Mouse (Mus musculus) kidney, adult 2 months (tissue): ENCODE measurements around the gene Dppa5a. TPM values are rescaled to one million over a fixed set of nuclear protein-coding genes. Genes with fewer than 3 reads are reported as not detected.
"Not testable (repeated sequence)": the region's sequence is repeated elsewhere in the genome, so short reads cannot be mapped to it uniquely, and the experiment has no call there.

ENCODE experiments used
- DNase-seq: peaks from one replicate; pipeline ENCODE4 v3.0.0; 2021
- H3K27ac ChIP-seq: fragments of 200-500 bp; 2 replicates; pipeline ENCODE4 v1.5.1; 2012; ENCODE audit warnings: low read depth, low read length, control low read depth, inconsistent platforms; ENCODE audit not compliant: insufficient read depth
- H3K27me3 ChIP-seq: fragments of 200-500 bp; replicated peaks from 2 replicates; pipeline ENCODE4 v1.6.1; 2012; ENCODE audit warnings: mild to moderate bottlenecking, moderate library complexity, low read length, inconsistent platforms; ENCODE audit not compliant: control insufficient read depth, insufficient read depth
- H3K36me3 ChIP-seq: fragments of 200-500 bp; 2 replicates; pipeline ENCODE4 v1.6.1; 2012; ENCODE audit warnings: mild to moderate bottlenecking, moderate library complexity, low read length, inconsistent platforms; ENCODE audit not compliant: control insufficient read depth, insufficient read depth
- H3K4me1 ChIP-seq: fragments of 200-500 bp; 2 replicates; pipeline ENCODE4 v1.6.1; 2011; ENCODE audit warnings: low read length; ENCODE audit not compliant: control insufficient read depth, insufficient read depth
- H3K4me3 ChIP-seq: fragments of 200-500 bp; 2 replicates; pipeline ENCODE4 v1.5.1; 2011; ENCODE audit warnings: mild to moderate bottlenecking, low read depth, low read length, control low read depth; ENCODE audit not compliant: insufficient read depth
- CTCF ChIP-seq: fragments of 200-500 bp; conservative IDR thresholded peaks from 2 replicates; pipeline ENCODE4 v1.5.1; 2011; ENCODE audit warnings: low read depth, mild to moderate bottlenecking, control low read depth, low read length, moderate library complexity, mixed read lengths; ENCODE audit not compliant: insufficient read depth, insufficient read length
- POLR2A ChIP-seq: fragments of 200-500 bp; IDR thresholded peaks from one replicate; pipeline ENCODE4 v1.6.1; 2011; ENCODE audit warnings: low read depth, low read length, control low read depth
- WGBS: fragments of 180-500 bp; shearing (Covaris S2); methylation state at CpG from one replicate; pipeline ENCODE4 v1.1.7; 2018; 5-methylcytosine and 5-hydroxymethylcytosine counted together
- polyA plus RNA-seq: library from polyadenylated mRNA; depleted of rRNA; stranded (reverse); fragments of >200 nt; gene quantifications from 2 replicates; pipeline ENCODE4 v1.2.3, GENCODE M21; 2012; rRNA removed

The Dppa5a gene
- not detected in 2 replicates for polyA plus RNA-seq

- not testable (repeated sequence) for H3K36me3 ChIP-seq, DNase-seq, H3K4me1 ChIP-seq, H3K27me3 ChIP-seq, H3K4me3 ChIP-seq, H3K27ac ChIP-seq
- 94% methylated on average over 16 of the region's 16 CpGs for WGBS
These were observed at the start of gene Dppa5a for GRCm38 (mm10) chr9:78367959-78368358. Gene Dppa5a, minus strand, starts transcription at chr9:78368177.

GRCm38 (mm10) chr9:78401596-78401995, 33.6 kb upstream of the Dppa5a start:
- WGBS, result 91% methylated on average over 7 of the region's 7 CpGs
- peaks cover 1% of the 10 kb centered on the region for H3K27me3 ChIP-seq
- H3K27ac ChIP-seq, result no peak overlapping the region
- H3K4me1 ChIP-seq, result no peaks in the 10 kb centered on the region
- DNase-seq, result no peak
- TF ChIP-seq POLR2A, result no peak
- no peak for TF ChIP-seq CTCF
- no peaks in the 10 kb centered on the region for H3K36me3 ChIP-seq
- no peak overlapping the region for H3K4me3 ChIP-seq

- no peak for DNase-seq
These were observed 32.6 kb upstream of the Dppa5a start for GRCm38 (mm10) chr9:78400570-78400969.

GRCm38 (mm10) chr9:78396517-78396916, 28.5 kb upstream of the Dppa5a start:
- H3K27ac ChIP-seq, result no peak overlapping the region
- no peaks in the 10 kb centered on the region for H3K36me3 ChIP-seq
- H3K4me1 ChIP-seq, result no peaks in the 10 kb centered on the region
- 62% methylated on average over 9 of the region's 9 CpGs for WGBS
- H3K4me3 ChIP-seq, result no peak overlapping the region
- H3K27me3 ChIP-seq, result peaks cover 11% of the 10 kb centered on the region
- DNase-seq, result no peak
- TF ChIP-seq POLR2A, result no peak
- TF ChIP-seq CTCF, result no peak

More at GRCm38 (mm10) chr9:78400570-78400969, 32.6 kb upstream of the Dppa5a start:
- TF ChIP-seq CTCF, result no peak
- TF ChIP-seq POLR2A, result no peak
- peaks cover 10% of the 10 kb centered on the region for H3K27me3 ChIP-seq
- no peaks in the 10 kb centered on the region for H3K4me1 ChIP-seq
- no peak overlapping the region for H3K4me3 ChIP-seq
- H3K27ac ChIP-seq, result no peak overlapping the region
- H3K36me3 ChIP-seq, result no peaks in the 10 kb centered on the region
- WGBS, result 73% methylated on average over 5 of the region's 5 CpGs

- Histone ChIP-seq H3K36me3 (no peaks in the 10 kb centered on the region), H3K27ac (no peak within 1 kb of the TSS), H3K4me3 (peak within 1 kb of the TSS; percentile 25; the same call in 1 of the 2 replicates), H3K4me1 (no peaks in the 10 kb centered on the region), H3K27me3 (peaks cover 11% of the 10 kb centered on the region)
- TF ChIP-seq CTCF (no peak), POLR2A (no peak)
- 2% methylated on average over 93 of the region's 93 CpGs for WGBS
- DNase-seq, result peak; percentile 43
These were observed 27.8 kb upstream of the Dppa5a start, which contains the start of gene Ddx43 for GRCm38 (mm10) chr9:78395630-78396351. Gene Ddx43, plus strand, starts transcription at chr9:78395777.

- WGBS, result 34% methylated on average over 11 of the region's 11 CpGs
- Histone ChIP-seq H3K27ac (no peak overlapping the region), H3K27me3 (peaks cover 11% of the 10 kb centered on the region), H3K36me3 (no peaks in the 10 kb centered on the region), H3K4me1 (no peaks in the 10 kb centered on the region), H3K4me3 (no peak overlapping the region)
- no peak for TF ChIP-seq POLR2A
- TF ChIP-seq CTCF, result no peak
- no peak for DNase-seq
These were observed 27.3 kb upstream of the Dppa5a start for GRCm38 (mm10) chr9:78395244-78395629.

- Histone ChIP-seq H3K4me1 (no peaks in the 10 kb centered on the region), H3K27ac (no peak overlapping the region), H3K36me3 (no peaks in the 10 kb centered on the region), H3K27me3 (peaks cover 11% of the 10 kb centered on the region), H3K4me3 (no peak overlapping the region)
- 64% methylated on average over 7 of the region's 7 CpGs for WGBS
- TF ChIP-seq CTCF (no peak), POLR2A (no peak)
- no peak for DNase-seq
These were observed 26.6 kb upstream of the Dppa5a start for GRCm38 (mm10) chr9:78394602-78395001.
